Mouse (Mus musculus): ENCODE results near the gene Commd1.

Gene Commd1

DNA sequence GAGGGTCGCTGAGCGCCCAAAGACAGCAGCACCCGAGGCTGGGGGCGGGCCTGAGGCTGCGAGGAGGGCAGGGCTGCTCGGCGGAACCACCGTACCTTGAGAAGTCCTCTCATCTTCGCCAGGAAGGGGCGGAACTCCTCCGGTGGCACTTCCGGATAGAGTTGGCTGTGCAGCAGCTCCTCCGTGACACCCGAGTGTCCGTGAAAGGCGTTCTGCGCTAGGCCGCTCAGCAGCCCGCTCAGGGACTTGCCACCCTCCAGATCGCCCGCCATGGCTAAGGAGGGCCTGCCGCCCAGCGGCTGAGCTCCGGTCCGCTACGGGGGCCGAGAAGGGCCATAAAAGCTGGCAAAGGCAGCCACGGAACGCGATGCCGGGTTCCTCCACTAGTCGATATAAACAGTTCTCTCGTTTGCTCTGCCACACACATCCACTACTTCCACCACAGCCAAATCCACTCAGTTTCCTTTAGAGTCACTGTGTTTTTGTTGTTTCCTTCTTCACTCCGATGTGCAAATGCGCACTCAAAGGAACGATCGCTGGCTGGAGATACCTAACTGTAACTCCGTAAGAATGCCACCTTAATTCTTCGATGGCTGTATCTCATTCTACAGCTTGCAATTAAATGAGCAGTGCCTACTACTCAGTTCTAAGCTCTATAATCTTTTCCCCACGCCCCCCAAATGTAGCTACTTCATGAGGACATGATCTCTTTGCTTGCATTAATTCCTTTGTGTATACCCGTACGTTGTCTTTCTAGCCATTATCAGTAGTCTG lies at the start of gene Commd1, which contains the start of gene Gm28048:
TSS of gene Commd1 (minus strand) at position 399 of the 774 bp plus-strand sequence.
TSS of gene Gm28048 (minus strand) at position 107 of the 774 bp plus-strand sequence.
- DNase-seq (ENCODE audit: low spot score) = peak; percentile 94

DNA sequence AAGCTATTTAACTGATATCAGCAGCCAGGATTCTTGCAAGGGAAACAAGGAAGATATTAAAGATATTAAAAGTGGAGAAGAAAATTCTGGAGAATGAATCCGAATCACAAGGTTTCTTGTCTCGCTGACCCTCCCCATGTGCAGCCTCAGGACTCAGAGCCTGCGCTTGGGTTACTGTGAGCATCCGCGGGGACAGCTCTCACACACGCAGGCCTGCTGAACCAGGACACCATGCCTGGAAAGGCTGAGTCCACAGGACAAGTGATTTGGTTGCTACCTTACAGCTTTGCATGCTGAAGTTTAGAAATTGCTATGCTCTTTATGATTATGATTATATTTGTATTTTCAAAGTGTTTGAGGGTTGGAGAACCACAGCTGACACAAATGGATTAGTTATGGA lies 47.2 kb upstream of the Commd1 start:
- no peak for DNase-seq (ENCODE audit: low spot score)

DNA sequence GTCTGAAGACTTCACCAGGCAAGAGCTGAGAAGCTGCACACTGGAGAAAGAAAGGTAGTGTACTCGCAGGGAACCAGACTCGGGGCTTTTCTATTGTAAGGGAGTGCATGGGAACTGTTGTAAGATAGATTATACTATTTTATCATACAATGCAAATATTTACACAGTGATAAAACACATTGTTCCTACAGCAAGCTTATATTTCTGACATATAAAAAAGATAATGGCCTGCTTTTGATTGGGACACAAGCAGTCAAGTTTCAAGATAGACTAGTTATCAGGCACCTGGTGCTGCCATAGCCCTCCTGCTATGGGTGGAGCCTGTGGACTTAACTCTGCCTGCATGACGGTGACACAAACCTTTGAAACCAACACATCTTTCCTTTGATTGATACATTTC lies 46.8 kb upstream of the Commd1 start:
- DNase-seq (ENCODE audit: low spot score) = no peak

DNA sequence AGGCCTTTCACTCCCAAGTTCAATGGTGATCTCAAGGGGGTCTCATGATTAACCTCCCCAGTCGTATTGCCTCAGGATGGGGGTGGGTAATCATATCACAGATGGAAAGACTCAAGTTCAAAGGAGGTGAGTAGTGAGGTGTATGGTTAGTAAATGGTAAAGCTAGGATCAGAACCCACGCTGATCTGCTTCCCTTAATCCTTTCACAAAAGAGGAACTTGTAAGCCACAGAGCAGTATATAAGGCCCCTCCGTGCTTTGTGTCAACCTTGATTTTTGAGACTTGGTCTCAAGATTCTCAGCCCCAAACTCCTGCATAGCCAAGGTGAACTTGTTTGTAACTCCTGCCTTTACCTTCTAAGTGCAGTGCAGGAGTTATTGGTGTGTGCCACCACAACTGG lies 42.0 kb upstream of the Commd1 start:
- no peak for DNase-seq (ENCODE audit: low spot score)

DNA sequence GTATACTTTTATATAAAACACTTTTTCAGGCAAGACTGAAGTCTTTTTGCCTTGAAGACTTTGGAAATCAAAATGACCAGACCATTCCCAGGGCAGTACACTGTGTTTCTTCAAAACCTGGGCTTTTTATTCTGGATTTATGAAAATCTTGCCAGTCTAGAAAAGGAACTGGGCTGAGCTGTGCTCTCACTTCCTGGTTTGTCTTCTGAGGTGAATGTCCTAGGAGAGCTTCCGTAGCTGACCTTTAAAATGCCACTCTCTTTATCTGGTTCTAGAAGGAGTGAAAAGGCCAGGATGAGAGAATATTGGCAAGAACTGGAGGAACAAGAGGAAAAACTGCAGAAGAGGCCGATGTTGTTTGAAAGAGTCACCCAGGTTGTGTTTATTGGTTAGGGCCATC lies 41.0 kb upstream of the Commd1 start:
- DNase-seq (ENCODE audit: low spot score) = no peak

DNA sequence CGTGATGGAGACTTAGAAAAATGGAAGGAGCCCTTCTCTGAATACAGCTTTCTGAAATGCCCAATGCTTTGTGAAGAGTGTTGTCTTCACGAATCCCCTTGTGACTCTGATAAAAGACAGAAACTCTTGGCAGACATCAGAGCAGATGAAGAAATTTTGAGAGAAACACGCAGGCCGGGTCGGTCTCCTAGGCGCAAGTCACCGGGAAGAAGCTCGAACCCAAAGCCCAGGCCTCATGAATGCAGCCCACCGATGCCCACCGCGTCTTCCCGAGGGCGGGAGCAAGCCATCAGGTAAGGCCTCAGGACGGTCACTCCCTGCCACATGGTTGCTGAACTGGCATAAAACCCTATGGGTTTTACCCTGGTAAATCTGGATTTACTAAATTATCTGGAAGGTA lies 38.7 kb upstream of the Commd1 start:
- no peak for DNase-seq (ENCODE audit: low spot score)

DNA sequence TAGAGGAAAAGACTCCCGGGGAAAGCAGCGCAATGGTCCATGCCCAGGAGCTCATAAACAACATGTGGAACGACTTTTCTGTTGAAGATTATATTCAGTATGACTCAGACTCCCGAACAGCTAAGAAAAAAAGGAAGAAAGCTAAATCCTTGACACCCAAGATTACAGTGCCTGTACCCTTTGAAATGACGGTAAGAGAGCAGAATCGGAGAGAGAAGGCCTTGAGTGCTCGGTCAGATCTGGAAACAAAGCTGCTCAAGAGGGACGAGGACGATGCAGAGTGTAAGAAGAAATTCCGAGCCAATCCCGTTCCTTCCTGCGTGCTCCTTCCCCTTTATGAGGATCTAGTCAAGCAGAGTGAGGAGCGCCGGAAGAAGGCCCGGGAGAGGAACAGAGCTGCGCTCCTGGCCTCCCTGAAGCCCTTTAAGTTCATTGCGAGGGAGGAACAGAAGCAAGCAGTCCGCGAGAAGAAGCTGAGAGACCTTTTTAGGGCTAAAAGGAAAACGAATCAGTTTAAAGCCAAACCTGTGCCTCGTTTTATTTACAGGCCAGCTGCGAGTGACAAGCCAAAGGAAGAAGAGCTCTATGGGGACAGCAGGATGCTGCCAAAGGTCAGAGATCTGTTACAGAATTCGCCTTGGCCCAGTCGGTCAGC lies 38.1 kb upstream of the Commd1 start:
- DNase-seq (ENCODE audit: low spot score) = no peak

DNA sequence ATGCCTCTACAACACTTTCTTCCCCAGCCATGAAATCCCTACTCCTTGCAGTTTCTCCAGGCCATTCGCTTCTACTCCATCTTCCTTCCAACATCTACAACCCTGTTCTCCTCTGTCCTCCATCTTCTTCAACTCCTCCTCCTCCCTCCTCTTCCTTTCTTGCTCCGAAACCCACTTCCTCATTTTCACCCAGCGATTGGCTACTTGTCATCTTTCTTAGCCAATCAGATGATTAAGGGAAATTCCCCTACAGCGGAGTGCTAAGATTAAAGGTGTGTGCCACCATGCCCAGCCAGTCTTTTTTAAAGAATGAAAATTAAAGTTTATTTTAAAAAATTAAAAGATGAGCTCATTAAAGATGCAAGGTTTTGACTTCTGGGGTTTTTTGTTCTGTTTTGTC lies 35.8 kb upstream of the Commd1 start:
- no peak for DNase-seq (ENCODE audit: low spot score)

DNA sequence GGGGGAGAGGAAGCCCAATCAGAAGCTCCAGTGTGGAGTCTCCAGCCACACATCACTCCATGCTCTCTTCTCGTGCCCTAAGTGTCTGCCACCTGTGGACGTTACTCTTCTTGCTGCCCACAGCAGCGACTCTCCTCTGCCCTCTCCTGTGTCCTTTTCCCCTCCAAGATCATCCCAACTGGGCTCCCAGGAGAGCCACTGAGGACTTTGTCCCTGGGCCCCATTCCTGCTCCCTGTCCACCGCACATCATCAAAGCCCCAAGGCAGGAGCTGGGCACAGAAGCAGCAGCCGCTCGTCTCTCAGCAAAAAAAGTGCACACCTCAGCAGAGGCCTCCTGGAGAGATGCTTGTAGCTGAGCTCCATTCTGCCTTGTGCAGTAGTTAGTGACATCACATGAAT lies 32.8 kb upstream of the Commd1 start:
- no peak for DNase-seq (ENCODE audit: low spot score)

DNA sequence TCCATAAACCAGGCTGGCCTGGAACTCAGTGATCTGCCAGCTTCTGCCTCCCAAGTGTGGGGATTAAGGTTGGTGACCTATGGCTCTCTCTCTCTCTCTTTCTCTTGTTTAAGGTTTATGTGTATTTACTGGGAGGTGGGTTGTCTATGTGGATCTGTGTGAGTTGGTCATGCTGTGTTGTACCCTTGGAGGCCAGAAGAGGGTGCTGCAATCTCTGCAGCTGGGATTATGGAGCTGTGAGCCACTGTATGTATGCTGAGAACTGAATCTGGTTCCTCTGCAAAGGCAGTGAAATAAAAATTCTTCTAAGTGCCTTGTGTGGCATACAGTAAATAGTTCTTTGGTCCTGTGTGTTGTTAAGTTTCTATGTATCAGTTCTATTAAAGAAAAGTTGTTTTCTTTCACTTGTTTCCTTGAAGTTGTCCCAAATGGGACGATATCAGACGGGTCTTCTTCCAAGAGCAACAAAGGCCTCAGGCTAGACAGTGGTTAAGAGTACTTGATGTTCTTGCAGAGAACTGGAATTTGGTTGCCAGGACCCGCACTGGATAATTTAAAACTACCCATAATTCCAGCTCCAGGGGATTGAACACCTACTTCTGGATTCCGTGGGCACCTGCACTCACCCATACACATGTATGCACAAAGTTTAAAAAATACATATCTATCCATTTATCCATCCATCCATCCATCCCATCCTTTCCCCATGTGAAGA lies 31.6 kb upstream of the Commd1 start:
- no peak for DNase-seq (ENCODE audit: low spot score)

DNA sequence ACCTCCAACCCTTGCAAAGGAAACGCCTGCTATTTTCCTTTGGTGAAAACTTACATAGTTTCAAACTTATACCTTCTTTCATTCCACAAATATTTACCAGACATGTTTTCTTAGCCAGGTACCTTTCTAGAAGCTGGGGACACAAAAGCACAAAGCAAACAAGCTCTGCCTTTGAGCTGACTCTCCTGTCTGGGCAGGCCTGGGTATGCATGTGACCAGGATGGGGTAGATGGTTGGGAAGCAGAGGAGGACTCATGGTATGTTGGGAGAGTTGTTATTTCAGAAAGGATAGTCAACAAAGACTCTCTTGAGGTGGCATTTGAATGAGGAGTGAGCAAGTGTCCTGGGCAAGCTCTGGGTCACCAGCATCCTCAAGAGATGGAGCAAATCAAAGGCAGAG lies 30.9 kb upstream of the Commd1 start:
- DNase-seq (ENCODE audit: low spot score) = no peak

DNA sequence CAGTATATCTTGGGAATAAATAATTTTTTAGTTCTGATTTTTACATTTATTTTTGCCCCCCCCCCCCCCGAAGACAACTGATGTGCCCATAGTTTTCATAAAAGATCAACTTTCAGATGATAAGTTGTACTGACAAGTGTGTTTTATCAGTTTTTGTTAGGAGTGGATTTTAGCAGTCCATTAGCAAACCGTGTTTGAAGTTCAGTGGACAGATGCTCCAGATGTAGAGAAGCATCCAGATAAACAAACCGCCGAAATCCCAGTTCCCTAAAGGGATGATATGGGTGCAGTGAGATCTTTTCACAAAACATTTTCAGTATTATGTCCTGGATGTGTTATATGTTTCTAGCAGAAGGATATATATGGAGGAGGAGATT lies 26.6 kb upstream of the Commd1 start:
- no peak for DNase-seq (ENCODE audit: low spot score)

DNA sequence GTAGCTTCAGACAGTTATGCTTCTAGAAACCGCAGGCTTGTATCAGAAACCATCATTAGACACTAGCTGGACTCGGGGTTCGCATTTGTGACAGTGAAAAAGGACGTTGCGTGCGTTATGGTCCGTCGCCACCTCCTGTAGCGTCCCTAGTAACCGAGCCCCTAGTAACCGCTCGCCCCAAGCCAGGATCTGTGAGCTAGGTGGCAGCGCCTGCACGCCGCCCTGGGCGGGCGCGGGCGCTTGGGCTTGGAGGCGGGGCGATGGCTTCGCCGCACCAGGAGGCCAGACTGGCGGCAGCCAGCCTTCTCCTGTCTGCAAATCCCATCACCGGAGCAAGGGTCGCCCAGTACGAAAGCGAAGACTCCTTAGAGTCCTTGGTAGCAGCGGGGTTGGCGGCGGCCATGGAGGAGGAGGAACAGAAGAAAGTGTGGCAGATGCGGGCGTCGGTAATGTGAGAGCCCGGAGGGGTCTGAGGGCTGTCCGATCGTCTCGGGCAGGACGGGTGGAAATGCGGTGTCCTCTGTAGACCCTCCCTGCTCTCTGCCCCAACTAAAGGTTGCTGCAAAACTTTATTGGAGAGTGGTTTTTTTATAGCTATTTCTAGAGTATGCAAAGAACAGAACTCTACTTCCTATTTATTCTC lies 26.1 kb upstream of the Commd1 start:
- peak; percentile 92 for DNase-seq (ENCODE audit: low spot score)

DNA sequence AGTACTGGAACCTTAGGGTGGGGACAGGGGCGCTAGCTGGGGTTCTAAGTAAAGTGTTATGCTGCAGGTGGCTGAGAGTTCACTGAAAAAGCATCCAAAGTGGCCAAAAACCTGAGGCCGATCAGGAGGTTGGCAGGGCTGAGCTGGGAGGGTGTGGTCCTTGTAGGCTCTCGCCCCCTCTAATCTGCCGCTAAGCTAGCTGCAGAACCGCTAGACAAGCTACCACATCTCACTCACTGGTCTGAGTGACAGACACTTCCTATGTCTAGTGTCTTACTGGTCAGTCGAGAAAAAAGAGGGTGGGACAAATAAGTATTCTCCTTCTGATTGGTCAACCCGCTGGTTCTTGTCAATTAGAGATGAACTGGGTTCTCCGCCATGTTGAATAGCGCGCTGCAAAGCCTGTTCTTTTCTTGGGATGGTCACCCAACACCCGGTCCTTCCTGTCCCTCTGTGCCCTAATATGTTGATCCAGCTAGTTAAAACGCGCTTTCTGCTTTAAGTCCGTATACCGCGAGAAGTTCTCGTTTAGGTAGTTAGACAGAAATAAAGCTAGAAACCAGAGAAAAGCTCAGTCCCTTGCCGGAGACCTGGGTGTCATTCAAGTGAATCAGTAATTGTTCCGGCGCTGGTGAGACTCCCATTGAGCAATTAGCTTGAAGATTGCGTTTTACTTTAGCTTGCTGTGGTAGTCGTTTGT lies 25.4 kb upstream of the Commd1 start, which contains the start of gene Fam161a:
TSS of gene Fam161a (plus strand) at position 51 of the 700 bp plus-strand sequence.
- peak; percentile 95 for DNase-seq (ENCODE audit: low spot score)

DNA sequence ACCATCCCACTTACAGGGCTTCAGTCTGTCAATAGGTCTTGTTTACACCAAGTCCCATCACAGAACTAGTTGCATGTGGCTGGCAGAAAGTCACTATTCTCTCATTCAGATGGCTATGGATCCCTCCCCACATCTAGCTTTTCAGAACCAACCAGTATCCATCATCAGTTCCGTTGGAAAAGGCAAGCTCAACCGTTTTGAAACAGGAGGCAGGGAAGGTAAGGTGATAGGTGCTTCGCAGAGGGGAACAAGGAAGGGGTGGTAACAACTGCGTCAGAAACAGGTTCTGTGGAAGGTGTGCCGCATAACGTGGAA lies 24.9 kb upstream of the Commd1 start:
- DNase-seq (ENCODE audit: low spot score) = no peak

DNA sequence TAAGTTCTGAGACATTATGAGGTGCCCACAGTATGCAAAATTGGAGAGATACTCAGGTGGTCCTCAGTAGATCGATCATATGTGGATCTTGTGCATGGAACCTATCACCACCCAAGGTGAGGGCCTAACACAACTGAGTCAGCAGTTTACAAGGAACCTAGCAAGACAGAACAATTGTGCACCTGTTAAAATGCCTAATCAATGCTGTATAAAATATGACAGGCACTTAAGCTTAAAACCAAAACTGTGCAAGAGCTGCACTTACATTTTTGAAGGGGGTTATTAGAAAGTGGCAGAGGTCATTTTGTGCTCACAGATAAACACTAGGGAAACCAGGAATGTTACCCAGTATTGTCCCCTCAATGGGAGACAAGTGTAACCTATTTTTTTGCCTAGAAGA lies 23.1 kb upstream of the Commd1 start:
- no peak for DNase-seq (ENCODE audit: low spot score)

DNA sequence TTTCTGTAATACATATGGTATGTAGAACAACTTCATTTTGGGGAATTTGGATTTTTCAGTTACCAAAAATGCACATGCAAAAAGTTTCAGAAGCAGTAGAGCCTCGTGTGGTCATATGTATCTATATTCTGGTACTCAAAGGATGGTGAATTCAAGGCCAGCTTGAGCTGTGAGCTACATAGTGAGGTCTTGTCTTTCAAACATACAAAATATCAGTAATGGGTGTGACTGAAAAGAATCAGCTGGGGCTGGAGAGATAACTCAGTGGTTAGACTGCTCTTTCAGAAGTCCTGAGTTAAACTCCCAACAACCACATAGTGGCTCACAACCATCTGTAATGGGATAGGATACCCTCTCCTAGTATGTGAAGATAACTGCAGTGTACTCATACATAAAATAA lies 16.1 kb upstream of the Commd1 start:
- DNase-seq (ENCODE audit: low spot score) = no peak

DNA sequence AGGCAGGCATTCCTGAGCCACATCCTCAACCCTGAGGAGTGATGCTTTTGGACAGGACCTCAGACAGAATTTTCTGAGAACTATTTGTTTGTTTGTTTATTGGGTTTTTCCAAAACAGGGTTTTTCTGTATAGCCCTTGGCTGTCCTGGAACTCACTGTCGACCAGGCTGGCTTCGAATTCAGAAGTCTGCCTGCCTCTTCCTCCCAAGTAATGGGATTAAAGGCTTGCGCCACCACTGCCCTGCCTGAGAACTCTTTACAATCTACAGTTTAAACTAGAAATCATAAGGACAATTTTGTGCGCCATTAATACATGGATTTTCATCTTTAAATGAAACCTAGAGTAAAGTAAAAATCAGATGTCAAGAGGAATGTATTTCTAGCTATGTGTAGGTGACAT lies 13.3 kb upstream of the Commd1 start:
- DNase-seq (ENCODE audit: low spot score) = no peak

DNA sequence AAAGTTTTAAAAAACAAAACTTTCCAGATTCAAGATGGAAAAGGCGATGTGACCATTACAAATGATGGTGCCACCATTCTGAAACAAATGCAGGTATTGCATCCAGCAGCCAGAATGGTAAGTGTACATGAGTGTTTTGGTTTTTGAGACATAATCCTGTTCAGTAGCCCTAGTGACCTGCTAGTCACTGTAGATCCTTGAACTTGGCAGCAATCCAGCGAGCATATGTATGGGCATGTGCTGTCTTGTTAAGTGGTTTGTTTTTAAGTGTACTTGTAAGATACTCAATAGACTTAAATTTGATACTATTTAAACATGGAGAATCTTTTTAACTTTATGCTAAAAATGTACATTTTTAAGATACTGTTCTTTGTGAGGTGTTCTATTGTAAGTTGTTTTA lies 12.1 kb upstream of the Commd1 start:
- no peak for DNase-seq (ENCODE audit: low spot score)

DNA sequence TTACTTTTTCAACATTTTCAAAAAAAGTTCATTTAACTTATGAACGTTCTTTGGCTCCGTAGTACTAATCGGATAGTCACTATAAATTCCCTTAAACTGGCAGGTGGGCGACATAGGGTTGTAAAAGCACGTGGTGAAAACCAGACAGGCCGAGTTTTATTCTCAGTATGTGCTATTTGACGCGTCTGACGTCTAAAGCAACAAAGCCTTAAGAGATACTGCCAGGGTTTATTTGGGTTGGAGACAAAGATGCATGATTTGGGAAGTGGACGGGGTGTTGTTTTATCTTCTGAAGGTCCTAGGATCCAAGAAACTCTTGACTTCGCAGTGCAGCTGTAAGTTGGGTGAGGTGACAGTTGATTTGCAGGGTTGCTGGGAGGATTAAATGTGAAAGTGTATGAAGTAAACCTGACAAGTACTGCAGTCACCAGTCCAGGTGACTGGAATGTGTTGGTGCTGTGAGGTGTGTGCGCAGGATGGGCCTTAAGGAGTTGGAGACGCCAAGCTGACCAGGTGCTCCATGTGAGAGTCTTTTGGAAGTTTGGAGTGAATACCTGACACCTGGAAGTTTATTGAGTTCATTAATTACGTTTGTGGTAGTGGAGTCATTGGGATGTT lies 9.1 kb upstream of the Commd1 start:
- peak; percentile 33 for DNase-seq (ENCODE audit: low spot score)

DNA sequence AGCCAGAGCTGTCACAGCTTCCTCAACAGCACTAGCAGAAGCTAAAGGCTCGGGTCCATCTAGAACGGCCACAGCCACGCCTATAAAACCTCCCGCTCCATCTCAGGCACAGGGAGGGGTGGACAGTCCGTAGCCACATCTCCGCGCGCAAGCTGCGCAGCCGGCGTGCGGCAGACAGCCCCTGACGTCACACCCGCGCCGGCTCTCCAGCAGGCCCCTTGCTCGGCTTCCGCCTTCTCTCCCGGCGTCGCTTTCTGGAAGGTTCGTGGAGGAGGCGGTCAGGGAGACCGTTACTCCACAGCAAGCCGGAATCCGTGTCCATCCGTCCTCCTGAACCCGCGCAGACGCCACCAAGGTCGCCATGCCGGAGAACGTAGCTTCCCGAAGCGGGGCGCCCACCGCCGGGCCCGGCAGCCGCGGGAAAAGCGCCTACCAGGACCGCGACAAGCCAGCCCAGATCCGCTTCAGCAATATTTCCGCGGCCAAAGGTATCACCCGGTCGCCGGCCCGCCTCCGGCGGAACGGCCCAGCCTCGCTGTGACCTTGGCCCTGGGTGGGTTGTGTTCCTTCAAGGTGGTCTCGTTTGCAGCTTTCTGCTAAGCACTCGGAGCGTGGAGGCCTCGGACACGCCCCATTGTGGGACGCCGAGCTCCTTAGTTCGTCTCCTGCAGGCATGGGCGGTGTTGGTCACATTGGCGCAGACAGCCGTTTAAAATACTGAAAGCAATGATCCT lies 8.4 kb upstream of the Commd1 start, which contains the start of gene Cct4:
TSS of gene Cct4 (plus strand) at position 127 of the 734 bp plus-strand sequence.
- peak; percentile 94 for DNase-seq (ENCODE audit: low spot score)
